Mouse (Mus musculus): ENCODE results near the gene Cfap20. TPM values are rescaled to one million over a fixed set of nuclear protein-coding genes. Genes with fewer than 3 reads are reported as not detected.

The Cfap20 gene
- polyA plus RNA-seq, 1 experiment from 2014 or later, result 146 TPM

GRCm38 (mm10) chr8:95399131-95399530, 35.5 kb downstream of the Cfap20 start:
- Histone ChIP-seq H3K27ac (no peak overlapping the region; the same call in 1 of the 2 replicates), H3K27me3 (ENCODE audit: poor library complexity, severe bottlenecking) (no peaks in the 10 kb centered on the region), H3K4me3 (no peak overlapping the region), H3K36me3 (replicated peaks) (no peaks in the 10 kb centered on the region), H3K4me1 (peaks cover 40% of the 10 kb centered on the region), H3K9me3 (no peaks in the 10 kb centered on the region)
- no peak for DNase-seq (ENCODE audit: extremely low spot score, low spot score)
- 83% methylated on average over 9 of the region's 9 CpGs for WGBS

- Histone ChIP-seq H3K4me3 (no peak overlapping the region), H3K27me3 (ENCODE audit: poor library complexity, severe bottlenecking) (no peaks in the 10 kb centered on the region), H3K27ac (peak overlapping the region; percentile 70), H3K36me3 (replicated peaks) (no peaks in the 10 kb centered on the region), H3K9me3 (no peaks in the 10 kb centered on the region), H3K4me1 (peaks cover 40% of the 10 kb centered on the region)
- 57% methylated on average over 5 of the region's 5 CpGs for WGBS
- no peak for DNase-seq (ENCODE audit: extremely low spot score, low spot score)
These were observed 37.5 kb downstream of the Cfap20 start for GRCm38 (mm10) chr8:95397201-95397600.

- DNase-seq (ENCODE audit: extremely low spot score, low spot score), result no peak
- 71% methylated on average over 11 of the region's 11 CpGs for WGBS
- peaks cover 40% of the 10 kb centered on the region for H3K4me1 ChIP-seq
- peak overlapping the region; percentile 70 for H3K27ac ChIP-seq
- H3K9me3 ChIP-seq, result no peaks in the 10 kb centered on the region
- no peak overlapping the region for H3K4me3 ChIP-seq
- H3K27me3 ChIP-seq (ENCODE audit: poor library complexity, severe bottlenecking), result no peaks in the 10 kb centered on the region
- H3K36me3 ChIP-seq (replicated peaks), result no peaks in the 10 kb centered on the region
These were observed 37.9 kb downstream of the Cfap20 start for GRCm38 (mm10) chr8:95396752-95397151.

GRCm38 (mm10) chr8:95395186-95395918, 39.3 kb downstream of the Cfap20 start:
- H3K4me3 ChIP-seq, result no peak overlapping the region
- H3K9me3 ChIP-seq, result no peaks in the 10 kb centered on the region
- peaks cover 48% of the 10 kb centered on the region for H3K4me1 ChIP-seq
- DNase-seq (ENCODE audit: extremely low spot score, low spot score), result no peak
- H3K27ac ChIP-seq, result peak overlapping the region; percentile 71
- no peaks in the 10 kb centered on the region for H3K36me3 ChIP-seq (replicated peaks)
- no peaks in the 10 kb centered on the region for H3K27me3 ChIP-seq (ENCODE audit: poor library complexity, severe bottlenecking)
- 49% methylated on average over 8 of the region's 8 CpGs for WGBS

- Histone ChIP-seq H3K4me3 (no peak overlapping the region), H3K27ac (peak overlapping the region; percentile 58), H3K36me3 (replicated peaks) (no peaks in the 10 kb centered on the region), H3K9me3 (no peaks in the 10 kb centered on the region), H3K27me3 (ENCODE audit: poor library complexity, severe bottlenecking) (no peaks in the 10 kb centered on the region), H3K4me1 (peaks cover 38% of the 10 kb centered on the region)
- WGBS, result 84% methylated on average over 5 of the region's 5 CpGs
- DNase-seq (ENCODE audit: extremely low spot score, low spot score), result no peak
These were observed 42.1 kb downstream of the Cfap20 start for GRCm38 (mm10) chr8:95392604-95393003.

GRCm38 (mm10) chr8:95391101-95391500, 43.6 kb downstream of the Cfap20 start:
- Histone ChIP-seq H3K4me3 (no peak overlapping the region), H3K9me3 (no peaks in the 10 kb centered on the region), H3K4me1 (peaks cover 23% of the 10 kb centered on the region), H3K27me3 (ENCODE audit: poor library complexity, severe bottlenecking) (no peaks in the 10 kb centered on the region), H3K27ac (no peak overlapping the region), H3K36me3 (replicated peaks) (no peaks in the 10 kb centered on the region)
- no peak for DNase-seq (ENCODE audit: extremely low spot score, low spot score)
- WGBS, result 91% methylated on average over 7 of the region's 7 CpGs

GRCm38 (mm10) chr8:95390312-95390711, 44.4 kb downstream of the Cfap20 start:
- Histone ChIP-seq H3K36me3 (replicated peaks) (no peaks in the 10 kb centered on the region), H3K4me1 (peaks cover 16% of the 10 kb centered on the region), H3K27me3 (ENCODE audit: poor library complexity, severe bottlenecking) (no peaks in the 10 kb centered on the region), H3K4me3 (no peak overlapping the region), H3K27ac (no peak overlapping the region), H3K9me3 (no peaks in the 10 kb centered on the region)
- no peak for DNase-seq (ENCODE audit: extremely low spot score, low spot score)
- WGBS, result 77% methylated on average over 4 of the region's 4 CpGs

GRCm38 (mm10) chr8:95387936-95388335, 46.7 kb downstream of the Cfap20 start:
- Histone ChIP-seq H3K36me3 (replicated peaks) (no peaks in the 10 kb centered on the region), H3K4me1 (peaks cover 10% of the 10 kb centered on the region; the same call in 1 of the 2 replicates), H3K9me3 (no peaks in the 10 kb centered on the region), H3K27ac (no peak overlapping the region), H3K27me3 (ENCODE audit: poor library complexity, severe bottlenecking) (no peaks in the 10 kb centered on the region), H3K4me3 (no peak overlapping the region)
- WGBS, result 80% methylated on average over 7 of the region's 7 CpGs
- no peak for DNase-seq (ENCODE audit: extremely low spot score, low spot score)

- Histone ChIP-seq H3K4me3 (no peak overlapping the region), H3K36me3 (replicated peaks) (no peaks in the 10 kb centered on the region), H3K4me1 (peaks cover 10% of the 10 kb centered on the region; the same call in 1 of the 2 replicates), H3K27me3 (ENCODE audit: poor library complexity, severe bottlenecking) (no peaks in the 10 kb centered on the region), H3K27ac (no peak overlapping the region), H3K9me3 (no peaks in the 10 kb centered on the region)
- DNase-seq (ENCODE audit: extremely low spot score, low spot score), result no peak
- WGBS, result 91% methylated on average over 10 of the region's 10 CpGs
These were observed 47.4 kb downstream of the Cfap20 start for GRCm38 (mm10) chr8:95387221-95387620.

GRCm38 (mm10) chr8:95386037-95386436, 48.6 kb downstream of the Cfap20 start:
- DNase-seq (ENCODE audit: extremely low spot score, low spot score), result no peak
- H3K27me3 ChIP-seq (ENCODE audit: poor library complexity, severe bottlenecking), result no peaks in the 10 kb centered on the region
- H3K27ac ChIP-seq, result no peak overlapping the region
- peaks cover 8% of the 10 kb centered on the region; the same call in 1 of the 2 replicates for H3K4me1 ChIP-seq
- no peaks in the 10 kb centered on the region for H3K36me3 ChIP-seq (replicated peaks)
- WGBS, result 89% methylated on average over 5 of the region's 5 CpGs
- no peaks in the 10 kb centered on the region for H3K9me3 ChIP-seq
- no peak overlapping the region for H3K4me3 ChIP-seq

- H3K27me3 ChIP-seq (ENCODE audit: poor library complexity, severe bottlenecking), result no peaks in the 10 kb centered on the region
These were observed 50.2 kb downstream of the Cfap20 start for GRCm38 (mm10) chr8:95384501-95384900.

GRCm38 (mm10) chr8:95381595-95381994, 53.1 kb downstream of the Cfap20 start:
- H3K4me1 ChIP-seq, result no peaks in the 10 kb centered on the region
- H3K36me3 ChIP-seq (replicated peaks), result no peaks in the 10 kb centered on the region
- no peak for DNase-seq (ENCODE audit: extremely low spot score, low spot score)
- H3K27ac ChIP-seq, result no peak overlapping the region
- no peak overlapping the region for H3K4me3 ChIP-seq
- no peaks in the 10 kb centered on the region for H3K9me3 ChIP-seq
- H3K27me3 ChIP-seq (ENCODE audit: poor library complexity, severe bottlenecking), result no peaks in the 10 kb centered on the region
- 88% methylated on average over 3 of the region's 3 CpGs for WGBS

More at GRCm38 (mm10) chr8:95384501-95384900, 50.2 kb downstream of the Cfap20 start:
- WGBS, result 92% methylated on average over 3 of the region's 3 CpGs
- H3K9me3 ChIP-seq, result no peaks in the 10 kb centered on the region
- H3K4me3 ChIP-seq, result no peak overlapping the region
- DNase-seq (ENCODE audit: extremely low spot score, low spot score), result no peak
- H3K4me1 ChIP-seq, result no peaks in the 10 kb centered on the region
- H3K27ac ChIP-seq, result no peak overlapping the region
- H3K36me3 ChIP-seq (replicated peaks), result no peaks in the 10 kb centered on the region

GRCm38 (mm10) chr8:95380953-95381352, 53.7 kb downstream of the Cfap20 start:
- no peak for DNase-seq (ENCODE audit: extremely low spot score, low spot score)
- Histone ChIP-seq H3K36me3 (replicated peaks) (no peaks in the 10 kb centered on the region), H3K27me3 (ENCODE audit: poor library complexity, severe bottlenecking) (no peaks in the 10 kb centered on the region), H3K27ac (no peak overlapping the region), H3K4me1 (no peaks in the 10 kb centered on the region), H3K9me3 (no peaks in the 10 kb centered on the region), H3K4me3 (no peak overlapping the region)

Measured in forebrain, embryonic 10.5 days (tissue).